Mouse (Mus musculus) embryonic fibroblast, embryonic 13.5 days (primary cell): ENCODE measurements at regions not wholly inside any gene's neighbourhood (a gene's known extent, or its start where the extent isn't known, plus 50 kb on each side); places are given as distances from the start of the nearest gene placed in this dataset.

ENCODE experiments used
- CTCF ChIP-seq: IDR thresholded peaks from 2 replicates; pipeline ENCODE4 v1.5.1; 2011; ENCODE audit warnings: mild to moderate bottlenecking, control low read depth, low read length, moderate library complexity, borderline replicate concordance; ENCODE audit not compliant: insufficient read depth
- POLR2A ChIP-seq: IDR thresholded peaks from 2 replicates; pipeline ENCODE4 v1.6.1; 2011; ENCODE audit warnings: low read depth, mild to moderate bottlenecking, control low read depth, low read length, moderate library complexity

DNA sequence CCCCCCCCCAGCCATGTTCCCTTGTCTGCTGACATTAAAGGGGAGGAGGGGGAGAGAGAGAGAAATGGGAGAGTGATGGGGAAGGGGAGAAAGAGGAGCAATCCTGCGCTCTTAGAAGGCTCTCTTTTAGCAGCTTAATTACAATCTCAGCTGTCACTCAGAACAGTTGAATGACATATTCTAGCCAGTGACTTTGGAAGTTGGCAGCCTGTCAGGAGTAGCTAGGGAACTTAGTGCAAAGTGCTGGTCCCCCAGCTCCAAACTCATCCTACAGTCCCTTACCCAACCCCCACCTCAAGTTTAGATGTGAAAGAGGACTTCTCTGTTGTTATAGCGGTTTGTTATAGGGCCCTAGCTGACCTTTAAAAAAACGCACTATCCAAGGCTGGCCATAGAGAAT is 604.9 kb downstream of the Ebf1 start:
- no peak for TF ChIP-seq POLR2A
- TF ChIP-seq CTCF, result no peak
